Comparison of ENCODE assay signal across 8 mouse cellular contexts in genomic region chr4:109476554-109477014, GRCm38 (mm10). TPM values are rescaled to one million over a fixed set of nuclear protein-coding genes. Genes with fewer than 3 reads are reported as not detected.
DNase-seq lines count a peak whose midpoint lies in the region; ATAC-seq lines count a peak whose summit lies in the region.

No protein-coding gene starts in this region.

- H3K4me1 ChIP-seq in forebrain, embryonic 10.5 days: peaks cover 12% of the 10 kb centered on the region
- H3K4me1 ChIP-seq in heart, embryonic 16.5 days (ENCODE audit: control insufficient read depth, insufficient read depth, low read length): peaks cover 12% of the 10 kb centered on the region
- peaks cover 33% of the 10 kb centered on the region for H3K4me1 ChIP-seq in liver, embryonic 15.5 days (replicated peaks)
- peaks cover 8% of the 10 kb centered on the region for H3K4me1 ChIP-seq in neural tube, embryonic 12.5 days

- H3K27me3 ChIP-seq in forebrain, embryonic 10.5 days (ENCODE audit: poor library complexity, severe bottlenecking): no peaks in the 10 kb centered on the region
- H3K27me3 ChIP-seq in heart, embryonic 16.5 days (ENCODE audit: control insufficient read depth, insufficient read depth, low read length): no peaks in the 10 kb centered on the region
- H3K27me3 ChIP-seq in liver, embryonic 15.5 days: peaks cover 18% of the 10 kb centered on the region
- H3K27me3 ChIP-seq in neural tube, embryonic 12.5 days (replicated peaks): no peaks in the 10 kb centered on the region

- H3K27ac ChIP-seq in forebrain, embryonic 10.5 days: peak overlapping the region; percentile 97
- peak overlapping the region; percentile 94 for H3K27ac ChIP-seq in heart, embryonic 16.5 days (ENCODE audit: low read length)
- H3K27ac ChIP-seq in liver, embryonic 15.5 days (replicated peaks): peak overlapping the region; percentile 96
- peak overlapping the region; percentile 93 for H3K27ac ChIP-seq in neural tube, embryonic 12.5 days

- DNase-seq in c-Kit-negative CD71-positive TER-119-positive erythroid progenitor cells, embryonic 14.5 days (ENCODE audit: low read depth, low spot score): peak; percentile 69
- peak; percentile 89 for DNase-seq in forebrain, embryonic 10.5 days (ENCODE audit: extremely low spot score, low spot score)
- peak; percentile 94 to 97 for DNase-seq in kidney, postnatal 36 days
- DNase-seq in telencephalon, adult 2 months (ENCODE audit: low read depth, low spot score): peak; percentile 64

- no peaks in the 10 kb centered on the region for H3K9me3 ChIP-seq in forebrain, embryonic 10.5 days
- no peaks in the 10 kb centered on the region for H3K9me3 ChIP-seq in heart, embryonic 16.5 days (replicated peaks; ENCODE audit: control insufficient read depth, low read length)
- H3K9me3 ChIP-seq in liver, embryonic 15.5 days (replicated peaks): no peaks in the 10 kb centered on the region
- H3K9me3 ChIP-seq in neural tube, embryonic 12.5 days: no peaks in the 10 kb centered on the region

- peak; percentile 74 for ATAC-seq in CD4-positive, CD25-positive, alpha-beta regulatory T cell, adult 4 months
- ATAC-seq in heart, embryonic 16.5 days (replicated peaks; ENCODE audit: extremely low read depth, insufficient read depth, low FRiP score): peak; percentile 99
- ATAC-seq in liver, embryonic 15.5 days (ENCODE audit: insufficient read depth): peak; percentile 96
- ATAC-seq in neural tube, embryonic 12.5 days (ENCODE audit: low FRiP score, low read depth): peak; percentile 99

- H3K36me3 ChIP-seq in forebrain, embryonic 10.5 days (replicated peaks): peaks cover 15% of the 10 kb centered on the region
- peaks cover 12% of the 10 kb centered on the region; the same call in 1 of the 2 replicates for H3K36me3 ChIP-seq in heart, embryonic 16.5 days (ENCODE audit: control insufficient read depth, insufficient read depth)
- peaks cover 18% of the 10 kb centered on the region for H3K36me3 ChIP-seq in liver, embryonic 15.5 days (replicated peaks)
- peaks cover 4% of the 10 kb centered on the region; the same call in 1 of the 2 replicates for H3K36me3 ChIP-seq in neural tube, embryonic 12.5 days

- under 1% methylated on average over 35 of the region's 39 CpGs for WGBS in forebrain, embryonic 10.5 days
- under 1% methylated on average over 38 of the region's 39 CpGs for WGBS in heart, embryonic 16.5 days
- WGBS in liver, embryonic 15.5 days (ENCODE audit: insufficient replicate concordance): under 1% methylated on average over 39 of the region's 39 CpGs
- WGBS in neural tube, embryonic 12.5 days: under 1% methylated on average over 36 of the region's 39 CpGs

- H3K9ac ChIP-seq in heart, embryonic 16.5 days (ENCODE audit: low read length): peak overlapping the region; percentile 98
- H3K9ac ChIP-seq in liver, embryonic 15.5 days: peak overlapping the region; percentile 100
- peak overlapping the region; percentile 98 for H3K9ac ChIP-seq in neural tube, embryonic 12.5 days

- H3K4me3 ChIP-seq in forebrain, embryonic 10.5 days: peak overlapping the region; percentile 76
- H3K4me3 ChIP-seq in heart, embryonic 16.5 days (ENCODE audit: low read length): peak overlapping the region; percentile 86
- peak overlapping the region; percentile 95 for H3K4me3 ChIP-seq in liver, embryonic 15.5 days (replicated peaks)
- peak overlapping the region; percentile 89 for H3K4me3 ChIP-seq in neural tube, embryonic 12.5 days

- H3K4me2 ChIP-seq in heart, embryonic 16.5 days (ENCODE audit: low read depth, low read length): peak overlapping the region; percentile 84
- H3K4me2 ChIP-seq in liver, embryonic 15.5 days: peak overlapping the region; percentile 90
- peak overlapping the region; percentile 74 for H3K4me2 ChIP-seq in neural tube, embryonic 12.5 days (replicated peaks)

RNA-seq across cellular contexts. Expression of gene Rnf11, which starts 7.9 kb away (rescaled TPM):
- 1 to 10 TPM; 3.6 to 6.7 TPM for polyA plus RNA-seq in CD4-positive, CD25-positive, alpha-beta regulatory T cell, adult 4 months (2017; shearing (Covaris generic))
- 20.6 and 21.0 TPM in 2 replicates for polyA plus RNA-seq in forebrain, embryonic 10.5 days (2016; fragmentation: Nextera tagmentation; extraction: Ambion mirVana)
- 41.1 and 41.5 TPM in 2 replicates for polyA plus RNA-seq in heart, embryonic 16.5 days (2015; fragmentation: Nextera tagmentation; extraction: Ambion mirVana)
- polyA plus RNA-seq in liver, embryonic 15.5 days (2015; fragmentation: Nextera tagmentation; extraction: Ambion mirVana): 34.1 and 35.2 TPM in 2 replicates
- polyA plus RNA-seq in neural tube, embryonic 12.5 days (2016; fragmentation: Nextera tagmentation; extraction: Ambion mirVana): 65.1 and 71.0 TPM in 2 replicates

RNA-seq across cellular contexts. Expression of gene 4930522H14Rik, which starts 54.5 kb away (rescaled TPM):
- polyA plus RNA-seq in CD4-positive, CD25-positive, alpha-beta regulatory T cell, adult 4 months (2017; shearing (Covaris generic)): not detected
- not detected in 2 replicates for polyA plus RNA-seq in forebrain, embryonic 10.5 days (2016; fragmentation: Nextera tagmentation; extraction: Ambion mirVana)
- not detected in 2 replicates for polyA plus RNA-seq in heart, embryonic 16.5 days (2015; fragmentation: Nextera tagmentation; extraction: Ambion mirVana)
- not detected in 2 replicates for polyA plus RNA-seq in liver, embryonic 15.5 days (2015; fragmentation: Nextera tagmentation; extraction: Ambion mirVana)
- polyA plus RNA-seq in neural tube, embryonic 12.5 days (2016; fragmentation: Nextera tagmentation; extraction: Ambion mirVana): not detected in 2 replicates

Comparison
In these comparisons a context has a peak if more than half of its experiments do, and no peak if none do; other contexts are left out.
1. Peak in every context shown above with its lines: DNase-seq, ATAC-seq, H3K4me3 ChIP-seq and H3K27ac ChIP-seq.